Mouse (Mus musculus) megakaryocyte, embryonic 14.5 days (primary cell): ENCODE data around the gene Dusp7.

Experiments used
- FLI1 ChIP-seq: IDR thresholded peaks from 2 replicates; pipeline ENCODE4 v1.6.1; 2012; ENCODE audit warnings: low read length, inconsistent platforms, mixed read lengths
- GATA1 ChIP-seq: IDR thresholded peaks from 3 replicates; pipeline ENCODE4 v1.6.1; 2012; ENCODE audit warnings: mixed read lengths, low read length, inconsistent platforms, borderline replicate concordance

DNA sequence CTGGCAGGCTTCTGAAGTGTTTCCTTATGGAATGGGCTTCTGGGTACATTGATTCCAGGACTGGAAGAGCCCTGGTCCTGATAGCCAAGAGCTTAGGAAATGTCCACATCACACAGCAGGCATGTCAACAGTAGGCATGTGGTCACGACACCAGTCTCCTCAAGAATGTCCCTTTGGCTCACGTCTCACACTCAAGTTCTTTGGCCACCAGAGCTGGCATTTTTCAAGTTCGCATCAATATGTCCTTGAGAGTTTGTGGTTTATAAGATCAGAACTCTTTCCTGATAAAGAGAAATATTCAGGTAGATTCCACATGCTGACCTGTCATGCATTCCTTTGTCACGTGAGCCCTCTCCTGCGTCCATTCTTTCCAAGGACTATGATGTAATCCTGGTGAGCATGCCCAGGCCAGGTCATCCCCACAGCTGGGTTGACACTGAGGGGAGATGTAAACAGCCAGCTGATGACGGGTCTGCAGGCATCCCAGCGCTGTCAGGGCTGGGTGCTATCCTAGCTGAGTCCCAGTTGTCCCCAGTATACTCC lies 40.3 kb upstream of the Dusp7 start:
- TF ChIP-seq GATA1, result no peak
- TF ChIP-seq FLI1, result no peak
